Mouse (Mus musculus) stomach, postnatal 0 days (tissue): ENCODE results near the gene Clpp. TPM values are rescaled to one million over a fixed set of nuclear protein-coding genes. Genes with fewer than 3 reads are reported as not detected.

Experiments
- ATAC-seq: fragments of 200-750 bp; cut with Nextera tagmentation; 2 replicates; pipeline ENCODE4 v1.8.0; 2017; ENCODE audit not compliant: low FRiP score, low TSS enrichment
- DNase-seq: peaks from one replicate; pipeline ENCODE4 v3.0.0-alpha.2; 2016; ENCODE audit warnings: low spot score
- H3K27ac ChIP-seq: fragments of 300-500 bp; sonication (generic); replicated peaks from 2 replicates; pipeline ENCODE4 v1.5.1; 2014; ENCODE audit warnings: mild to moderate bottlenecking, control low read depth
- H3K27me3 ChIP-seq: fragments of 300-500 bp; sonication (generic); 2 replicates; pipeline ENCODE4 v1.6.1; 2014; ENCODE audit warnings: low read length; ENCODE audit not compliant: control insufficient read depth, insufficient read depth
- H3K36me3 ChIP-seq: fragments of 300-500 bp; sonication (generic); 2 replicates; pipeline ENCODE4 v1.6.1; 2014; ENCODE audit warnings: low read length, mixed read lengths; ENCODE audit not compliant: control insufficient read depth, insufficient read depth
- H3K4me1 ChIP-seq: fragments of 300-500 bp; sonication (generic); replicated peaks from 2 replicates; pipeline ENCODE4 v1.6.1; 2014; ENCODE audit warnings: antibody characterized with exemption; ENCODE audit not compliant: control insufficient read depth, insufficient read depth
- H3K4me2 ChIP-seq: fragments of 300-500 bp; sonication (generic); replicated peaks from 2 replicates; pipeline ENCODE4 v1.6.1; 2014; ENCODE audit warnings: low read depth, mild to moderate bottlenecking, control low read depth, moderate library complexity
- H3K4me3 ChIP-seq: fragments of 300-500 bp; sonication (generic); 2 replicates; pipeline ENCODE4 v1.5.1; 2014; ENCODE audit warnings: low read depth, low read length, control low read depth
- H3K9ac ChIP-seq: fragments of 300-500 bp; sonication (generic); 2 replicates; pipeline ENCODE4 v1.6.1; 2014; ENCODE audit warnings: mild to moderate bottlenecking, low read length, control low read depth, mixed read lengths
- H3K9me3 ChIP-seq: fragments of 300-500 bp; sonication (generic); 2 replicates; pipeline ENCODE4 v1.6.1; 2016; ENCODE audit warnings: low read length; ENCODE audit not compliant: control insufficient read depth
- CTCF ChIP-seq: IDR thresholded peaks from 2 replicates; pipeline ENCODE4 v1.5.1; 2016; ENCODE audit warnings: antibody characterized with exemption, low read depth, mild to moderate bottlenecking, moderate library complexity
- EP300 ChIP-seq: optimal IDR thresholded peaks from 2 replicates; pipeline ENCODE3; 2016; ENCODE audit warnings: antibody characterized with exemption
- WGBS: fragments of 180-500 bp; shearing (Covaris S2); extraction: QIAGEN DNeasy Blood & Tissue Kit; methylation state at CpG from one replicate; pipeline ENCODE4 v1.1.7; 2014; 5-methylcytosine and 5-hydroxymethylcytosine counted together
- polyA plus RNA-seq: library from polyadenylated mRNA; unstranded; fragments of >200 nt; fragmentation: Nextera tagmentation; extraction: Ambion mirVana; gene quantifications from 2 replicates; pipeline ENCODE4 v1.2.1, GENCODE M21; 2015

The Clpp gene
- polyA plus RNA-seq, 1 experiment from 2014 or later: 88.6 TPM

DNA sequence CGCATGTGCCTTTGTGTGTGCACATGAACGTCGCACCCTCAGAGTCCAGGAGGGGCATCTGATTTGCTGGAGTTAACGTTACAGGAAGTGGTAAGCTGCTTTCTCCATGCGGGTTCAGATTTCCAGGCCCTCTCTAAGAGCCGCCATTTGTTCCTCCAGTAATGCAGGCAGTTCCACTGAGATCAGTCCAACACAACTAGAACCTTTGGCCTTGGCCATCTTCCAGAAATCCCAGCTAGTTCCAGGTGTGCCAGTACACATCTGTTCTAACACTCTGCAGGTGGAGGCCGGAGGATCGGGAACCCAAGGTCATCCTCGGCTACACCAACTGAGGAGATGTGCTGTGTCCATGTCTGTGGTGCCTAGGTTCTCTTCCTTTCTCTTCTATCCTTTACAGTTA lies 5.2 kb upstream of the Clpp start:
- Histone ChIP-seq H3K36me3 (no peaks in the 10 kb centered on the region), H3K9ac (no peak overlapping the region), H3K9me3 (no peaks in the 10 kb centered on the region), H3K4me3 (no peak overlapping the region), H3K4me2 (no peak overlapping the region), H3K4me1 (no peaks in the 10 kb centered on the region), H3K27me3 (no peaks in the 10 kb centered on the region), H3K27ac (no peak overlapping the region)
- peak; percentile 11 for DNase-seq
- TF ChIP-seq EP300 (no peak), CTCF (no peak)
- 74% methylated on average over 9 of the region's 9 CpGs for WGBS
- no peak for ATAC-seq

DNA sequence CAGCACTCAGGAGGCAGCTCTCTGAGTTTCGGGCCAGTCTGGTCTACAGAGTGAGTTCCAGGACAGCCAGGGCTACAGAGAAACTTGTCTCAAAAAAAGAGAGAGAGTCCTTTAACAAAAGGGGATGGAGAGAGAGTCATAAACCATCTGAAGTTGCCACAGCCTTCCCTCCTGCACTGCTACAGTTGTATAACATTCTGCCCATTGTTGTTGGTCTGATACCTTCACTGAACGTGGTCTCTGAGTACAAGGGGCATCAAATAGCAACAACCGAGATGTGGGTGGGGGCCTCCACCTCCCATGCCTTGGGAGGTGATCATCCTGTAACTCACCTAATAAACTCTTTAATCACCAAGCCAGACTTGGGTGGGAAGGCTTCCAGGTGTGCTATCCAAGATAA lies 4.4 kb upstream of the Clpp start:
- Histone ChIP-seq H3K9ac (no peak overlapping the region), H3K27ac (no peak overlapping the region), H3K27me3 (no peaks in the 10 kb centered on the region), H3K4me2 (no peak overlapping the region), H3K4me1 (no peaks in the 10 kb centered on the region), H3K36me3 (no peaks in the 10 kb centered on the region), H3K9me3 (no peaks in the 10 kb centered on the region), H3K4me3 (no peak overlapping the region)
- ATAC-seq (no peak), DNase-seq (peak; percentile 10)
- WGBS: 70% methylated on average over 3 of the region's 3 CpGs
- TF ChIP-seq CTCF: no peak
- TF ChIP-seq EP300: no peak

DNA sequence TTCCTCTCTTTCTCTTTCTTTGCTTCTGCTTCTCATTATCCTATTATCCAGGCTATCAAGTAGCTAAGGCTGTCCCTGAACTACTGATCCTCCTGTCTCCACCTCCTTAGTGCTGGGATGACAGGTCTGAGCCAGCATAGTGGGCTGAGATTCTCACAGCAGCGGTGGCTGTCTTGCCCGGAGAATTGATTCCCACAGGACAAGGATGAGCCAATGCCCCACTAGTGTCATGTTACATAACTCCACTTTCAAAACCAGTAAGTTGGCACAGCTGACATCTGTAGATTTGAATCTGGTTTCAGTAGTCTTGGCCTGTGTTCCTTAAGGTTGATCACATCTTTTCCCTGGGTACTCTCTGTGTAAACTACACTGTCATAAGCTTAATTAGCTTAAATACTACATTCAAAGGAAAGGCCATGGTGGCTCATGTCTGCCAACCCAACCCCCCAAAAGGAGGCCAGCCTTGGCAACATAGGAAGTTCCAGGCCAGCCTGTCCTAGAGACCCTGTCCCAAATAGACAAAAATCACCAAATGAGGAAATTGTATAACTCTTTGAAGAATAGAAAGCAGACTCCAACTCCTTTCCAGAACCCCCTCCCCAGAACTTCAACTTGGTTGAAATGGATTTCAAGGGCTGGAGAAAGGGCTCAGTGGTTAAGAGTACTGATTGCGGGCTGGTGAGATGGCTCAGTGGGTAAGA lies 3.9 kb upstream of the Clpp start:
- DNase-seq (peak; percentile 6), ATAC-seq (no peak)
- Histone ChIP-seq H3K27ac (no peak overlapping the region), H3K9me3 (no peaks in the 10 kb centered on the region), H3K4me3 (no peak overlapping the region), H3K9ac (no peak overlapping the region), H3K4me1 (no peaks in the 10 kb centered on the region; the same call in 1 of the 2 replicates), H3K36me3 (no peaks in the 10 kb centered on the region), H3K4me2 (no peak overlapping the region), H3K27me3 (no peaks in the 10 kb centered on the region)
- 85% methylated on average over 3 of the region's 3 CpGs for WGBS
- no peak for TF ChIP-seq EP300
- no peak for TF ChIP-seq CTCF

DNA sequence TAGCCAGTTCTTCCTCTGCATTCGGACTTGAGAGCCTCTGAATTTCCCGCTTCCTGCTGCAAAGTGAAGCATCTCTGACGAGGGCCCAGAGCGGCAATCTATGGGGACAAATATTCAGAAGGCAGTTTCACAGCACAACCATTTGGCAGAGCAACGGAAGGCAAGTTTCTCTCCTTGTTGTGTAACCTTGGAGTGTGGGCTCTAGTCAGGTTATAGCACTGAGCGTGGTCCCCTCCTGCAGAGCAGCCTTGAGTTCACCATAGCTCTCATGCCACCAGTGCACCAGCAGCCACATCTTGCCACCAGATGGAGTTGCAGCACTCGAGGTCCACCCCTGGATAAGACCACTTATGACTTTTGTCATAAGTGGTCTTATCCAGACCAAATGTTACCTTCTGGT lies 1.7 kb upstream of the Clpp start:
- Histone ChIP-seq H3K36me3 (peaks cover 8% of the 10 kb centered on the region; the same call in 1 of the 2 replicates), H3K9me3 (no peaks in the 10 kb centered on the region), H3K27me3 (no peaks in the 10 kb centered on the region), H3K27ac (no peak overlapping the region), H3K4me2 (no peak overlapping the region), H3K4me3 (no peak overlapping the region), H3K4me1 (no peaks in the 10 kb centered on the region; the same call in 1 of the 2 replicates), H3K9ac (no peak overlapping the region)
- DNase-seq: peak; percentile 10
- ATAC-seq: no peak
- WGBS: 83% methylated on average over 7 of the region's 7 CpGs
- peak; percentile 45 for TF ChIP-seq CTCF
- TF ChIP-seq EP300: no peak

DNA sequence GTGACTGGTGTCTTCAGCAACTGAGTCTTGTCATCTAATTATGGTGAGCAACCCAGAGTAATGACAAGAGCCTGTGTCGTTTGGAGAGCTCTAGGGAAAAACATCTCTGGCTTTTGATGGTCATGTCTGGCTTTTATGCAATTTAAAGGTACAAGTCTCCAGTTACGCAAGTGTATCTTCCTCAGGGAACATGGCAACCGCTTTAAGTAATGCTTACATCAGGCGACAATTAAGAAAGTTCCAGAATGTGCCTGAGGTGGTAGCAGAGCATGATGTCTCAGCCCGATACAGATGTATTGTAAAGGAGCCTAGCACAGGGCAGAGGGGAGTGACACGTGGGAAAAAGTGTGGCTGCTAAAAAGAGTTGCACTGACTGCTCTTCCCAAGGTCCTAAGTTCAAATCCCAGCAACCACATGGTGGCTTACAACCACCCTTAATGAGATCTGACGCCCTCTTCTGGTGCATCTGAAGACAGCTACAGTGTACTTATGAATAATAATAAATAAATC lies 1.1 kb upstream of the Clpp start:
- peak overlapping the region; percentile 83 for H3K4me2 ChIP-seq
- no peak overlapping the region; the same call in 1 of the 2 replicates for H3K4me3 ChIP-seq
- no peak overlapping the region for H3K9ac ChIP-seq
- DNase-seq (peak; percentile 10), ATAC-seq (no peak)
- peaks cover 12% of the 10 kb centered on the region; the same call in 1 of the 2 replicates for H3K36me3 ChIP-seq
- WGBS: 65% methylated on average over 7 of the region's 7 CpGs
- H3K27me3 ChIP-seq: no peaks in the 10 kb centered on the region
- no peaks in the 10 kb centered on the region for H3K9me3 ChIP-seq
- no peak for TF ChIP-seq EP300
- TF ChIP-seq CTCF: peak; percentile 40
- no peak overlapping the region for H3K27ac ChIP-seq
- H3K4me1 ChIP-seq: no peaks in the 10 kb centered on the region; the same call in 1 of the 2 replicates

DNA sequence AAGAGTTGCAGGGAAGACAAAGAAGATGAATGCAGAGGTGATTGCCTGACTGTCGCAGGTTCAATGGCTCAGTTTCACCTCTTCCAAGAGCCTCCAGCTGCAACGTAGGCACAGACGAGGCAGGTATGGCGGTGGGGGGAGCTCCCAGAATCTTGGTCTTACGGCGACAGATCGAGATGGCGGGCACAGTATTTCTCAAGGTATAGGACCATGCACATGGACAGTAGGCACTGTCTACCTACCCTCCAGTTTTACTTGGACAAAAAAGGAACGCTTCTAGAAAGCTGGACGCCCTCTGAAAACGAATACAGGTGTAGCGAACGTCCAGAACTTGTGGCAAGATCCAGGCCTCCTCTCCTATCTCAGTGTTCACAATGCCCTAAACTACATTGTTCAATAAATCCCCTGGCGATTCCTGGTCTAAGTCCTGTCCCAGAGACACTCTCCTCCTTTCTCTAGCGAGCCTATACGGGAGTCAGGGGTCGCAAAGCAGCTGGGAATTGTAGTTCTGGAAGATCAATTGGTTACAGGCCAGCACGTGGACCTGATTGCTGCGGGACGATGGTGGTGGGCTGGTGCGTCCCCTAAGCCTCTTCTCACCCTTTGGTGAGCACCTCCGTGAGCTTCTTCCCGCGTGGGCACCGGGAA lies 514 bp upstream of the Clpp start:
- 3% methylated on average over 25 of the region's 25 CpGs for WGBS
- Histone ChIP-seq H3K36me3 (peaks cover 12% of the 10 kb centered on the region; the same call in 1 of the 2 replicates), H3K27ac (peak overlapping the region; percentile 58; the same call in 1 of the 2 replicates), H3K4me3 (peak overlapping the region; percentile 66), H3K27me3 (no peaks in the 10 kb centered on the region), H3K4me2 (peak overlapping the region; percentile 83), H3K4me1 (no peaks in the 10 kb centered on the region; the same call in 1 of the 2 replicates), H3K9me3 (no peaks in the 10 kb centered on the region), H3K9ac (peak overlapping the region; percentile 63)
- DNase-seq (no peak), ATAC-seq (peak; percentile 89)
- no peak for TF ChIP-seq EP300
- no peak; the same call in none of the 2 replicates for TF ChIP-seq CTCF
